Mouse (Mus musculus): ENCODE measurements around the gene Atf6b. TPM values are rescaled to one million over a fixed set of nuclear protein-coding genes. Genes with fewer than 3 reads are reported as not detected.
A peak's percentile ranks its signal among the peaks of the same experiment; 100 is the strongest.

Atf6b gene
- polyA plus RNA-seq, 1 experiment from 2014 or later: 39.6 TPM

DNA sequence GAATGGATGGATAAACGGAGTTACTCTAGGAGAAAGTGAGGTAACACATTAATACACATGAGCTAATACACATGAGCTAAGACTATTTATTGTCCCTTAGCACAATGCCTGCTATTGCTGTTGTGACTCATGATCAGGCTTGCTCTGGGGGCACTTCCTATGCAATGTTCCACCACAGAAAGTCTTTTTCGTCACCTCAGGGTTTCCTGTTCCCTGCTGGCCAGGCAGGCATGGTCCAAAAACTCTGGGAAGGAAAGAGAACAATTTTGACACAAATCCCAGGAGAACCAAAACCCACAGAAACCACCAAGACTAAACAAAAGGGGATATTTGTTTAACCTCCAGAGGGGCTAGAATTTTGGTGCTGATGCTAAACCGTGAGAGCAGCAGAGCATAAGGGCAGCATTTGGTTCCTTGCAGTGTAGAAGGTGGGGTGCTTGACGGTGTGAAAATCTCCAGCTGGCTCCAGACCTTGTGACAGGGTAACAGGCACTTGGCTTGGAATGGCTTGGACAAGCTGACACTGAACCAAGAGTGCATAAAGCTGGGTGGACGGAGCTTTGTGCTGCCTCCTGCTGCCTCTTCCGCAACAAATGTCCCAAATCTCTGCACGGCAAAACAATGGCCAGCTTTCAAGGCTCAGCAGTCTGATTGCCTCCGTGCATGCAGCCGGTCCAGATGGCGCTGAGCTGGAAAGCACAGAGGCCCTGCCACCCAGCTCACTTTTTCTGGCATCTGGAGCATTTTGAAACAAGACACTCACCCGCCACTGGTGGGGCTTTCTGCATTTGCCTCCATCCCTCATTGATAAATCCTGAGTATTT is 6.0 kb upstream of the Atf6b start:
- 0 out of 2 replicates have a peak, but pooled peaks have one; percentile 16 for ATAC-seq (replicated peaks; ENCODE audit: insufficient number of reproducible peaks, insufficient read depth, low FRiP score, low read depth)
- no peaks in the 10 kb centered on the region for H3K36me3 ChIP-seq

DNA sequence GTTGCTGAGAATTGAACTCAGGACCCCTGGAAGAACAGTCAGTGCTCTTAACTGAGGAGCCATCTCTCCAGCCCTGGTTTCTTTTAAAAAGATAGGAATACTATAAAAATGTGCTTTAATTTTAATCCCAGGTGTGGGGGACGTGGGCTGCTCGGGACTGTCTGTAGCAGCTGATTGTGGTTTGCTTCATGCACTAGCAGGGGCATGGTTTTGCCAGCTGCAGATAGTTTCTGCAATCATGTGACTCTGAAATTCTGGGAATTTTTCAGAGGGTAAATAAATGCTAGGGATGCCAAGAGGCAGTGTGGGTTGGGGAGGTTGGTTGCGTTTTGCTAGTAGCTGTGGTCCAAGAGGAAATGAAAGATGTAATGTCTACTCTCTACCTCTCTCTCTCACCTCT is 5.0 kb upstream of the Atf6b start:
- Histone ChIP-seq H3K4me3 (no peak overlapping the region), H3K27ac (no peak overlapping the region), H3K9ac (no peak overlapping the region), H3K4me1 (replicated peaks) (peaks cover 31% of the 10 kb centered on the region), H3K36me3 (no peaks in the 10 kb centered on the region), H3K9me3 (replicated peaks) (no peaks in the 10 kb centered on the region), H3K27me3 (0 out of 2 replicates have a peak, but pooled peaks cover under 1% of the 10 kb centered on the region), H3K4me2 (no peak overlapping the region)
- no peak for ATAC-seq (replicated peaks; ENCODE audit: insufficient number of reproducible peaks, insufficient read depth, low FRiP score, low read depth)
- 71% methylated on average over 3 of the region's 3 CpGs for WGBS

More for the DNA sequence above, 6.0 kb upstream of the Atf6b start:
- H3K27ac ChIP-seq: peak overlapping the region; percentile 82
- peak overlapping the region; percentile 40 for H3K9ac ChIP-seq
- peak overlapping the region; percentile 6; the same call in 1 of the 2 replicates for H3K4me2 ChIP-seq
- H3K9me3 ChIP-seq (replicated peaks): no peaks in the 10 kb centered on the region
- 16% methylated on average over 11 of the region's 11 CpGs for WGBS
- H3K4me3 ChIP-seq: no peak overlapping the region
- peaks cover 23% of the 10 kb centered on the region for H3K4me1 ChIP-seq (replicated peaks)
- 0 out of 2 replicates have a peak, but pooled peaks cover 8% of the 10 kb centered on the region for H3K27me3 ChIP-seq

DNA sequence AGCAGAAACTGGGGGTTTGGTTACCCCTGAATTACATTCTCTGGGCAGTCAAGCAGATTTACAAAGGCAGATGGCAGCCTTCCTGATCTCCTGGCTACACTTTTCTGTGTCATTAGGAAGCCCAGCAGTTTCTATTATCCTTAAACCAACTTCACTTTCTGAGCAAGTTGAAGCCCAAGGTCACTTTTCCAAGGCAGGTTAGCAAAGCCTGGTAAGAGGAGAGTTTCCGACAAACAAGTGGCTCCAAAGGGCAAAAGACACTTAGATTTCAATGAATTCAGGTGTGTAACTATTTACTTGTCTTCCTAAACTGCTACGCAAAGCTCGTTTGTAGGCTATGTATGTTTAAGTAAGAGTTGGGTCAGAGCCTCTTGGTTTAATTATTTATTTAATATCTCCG is 3.6 kb upstream of the Atf6b start:
- Histone ChIP-seq H3K36me3 (no peaks in the 10 kb centered on the region), H3K4me2 (no peak overlapping the region), H3K9ac (no peak overlapping the region), H3K9me3 (replicated peaks) (no peaks in the 10 kb centered on the region), H3K27ac (no peak overlapping the region), H3K4me1 (replicated peaks) (peaks cover 41% of the 10 kb centered on the region), H3K4me3 (no peak overlapping the region), H3K27me3 (no peaks in the 10 kb centered on the region)
- no peak for ATAC-seq (replicated peaks; ENCODE audit: insufficient number of reproducible peaks, insufficient read depth, low FRiP score, low read depth)
- 87% methylated on average over 4 of the region's 4 CpGs for WGBS

DNA sequence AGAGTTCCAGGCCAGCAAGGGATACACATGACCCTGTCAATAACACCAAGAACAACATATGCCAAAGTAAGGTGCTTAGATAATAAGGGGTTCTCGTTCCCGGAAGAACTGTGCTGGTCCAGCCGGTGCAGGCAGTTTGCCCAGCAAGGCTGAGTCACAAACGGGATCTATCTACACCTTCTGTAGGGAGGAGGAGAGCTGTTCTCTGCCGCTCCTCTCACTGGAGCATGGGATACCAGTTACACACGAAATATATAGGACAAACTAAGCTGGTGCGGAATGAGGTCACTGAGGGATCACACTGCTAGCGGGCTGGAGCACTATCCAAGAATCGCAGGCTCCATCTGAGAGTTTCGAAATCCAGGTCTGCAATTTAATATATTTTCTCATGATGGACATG is 3.0 kb upstream of the Atf6b start:
- Histone ChIP-seq H3K4me2 (no peak overlapping the region), H3K27me3 (no peaks in the 10 kb centered on the region)

DNA sequence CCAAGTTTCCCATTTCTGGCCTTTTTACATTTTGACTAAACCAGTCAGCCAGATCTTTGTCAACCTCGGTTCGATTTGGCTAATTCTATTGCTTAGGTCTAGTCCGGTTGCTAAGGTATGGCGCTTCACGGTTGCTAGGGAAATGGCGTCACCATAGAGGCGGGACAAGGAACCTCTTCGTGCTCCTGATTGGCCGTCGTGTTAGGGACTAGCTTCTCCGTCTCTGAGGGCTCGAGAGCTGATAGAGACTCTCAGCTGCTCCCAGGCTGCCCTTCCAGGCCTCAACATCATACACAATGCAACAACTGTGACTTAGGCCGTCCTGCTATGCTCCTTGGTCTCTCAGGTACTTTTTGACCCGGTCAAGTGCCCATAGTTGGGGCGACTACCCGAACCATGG is 2.3 kb upstream of the Atf6b start, which contains the start of gene Fkbpl:
TSS of gene Fkbpl (plus strand) at position 157 of the 400 bp plus-strand sequence.
- peak; percentile 73 for ATAC-seq (replicated peaks; ENCODE audit: insufficient number of reproducible peaks, insufficient read depth, low FRiP score, low read depth)
- peak within 1 kb of the TSS; percentile 66 for H3K4me3 ChIP-seq
- H3K4me2 ChIP-seq: peak within 1 kb of the TSS; percentile 84
- H3K27ac ChIP-seq: peak within 1 kb of the TSS; percentile 79
- H3K4me1 ChIP-seq (replicated peaks): peaks cover 41% of the 10 kb centered on the region
- H3K9ac ChIP-seq: peak within 1 kb of the TSS; percentile 68
- no peaks in the 10 kb centered on the region for H3K27me3 ChIP-seq
- no peaks in the 10 kb centered on the region for H3K9me3 ChIP-seq (replicated peaks)
- WGBS: under 1% methylated on average over 16 of the region's 16 CpGs
- H3K36me3 ChIP-seq: peaks cover 7% of the 10 kb centered on the region; the same call in 1 of the 2 replicates

More for the DNA sequence above, 3.0 kb upstream of the Atf6b start:
- Histone ChIP-seq H3K4me3 (no peak overlapping the region), H3K36me3 (0 out of 2 replicates have a peak, but pooled peaks cover under 1% of the 10 kb centered on the region), H3K9me3 (replicated peaks) (no peaks in the 10 kb centered on the region), H3K27ac (no peak overlapping the region), H3K9ac (no peak overlapping the region), H3K4me1 (replicated peaks) (peaks cover 41% of the 10 kb centered on the region)
- WGBS: 67% methylated on average over 10 of the region's 10 CpGs
- no peak for ATAC-seq (replicated peaks; ENCODE audit: insufficient number of reproducible peaks, insufficient read depth, low FRiP score, low read depth)

DNA sequence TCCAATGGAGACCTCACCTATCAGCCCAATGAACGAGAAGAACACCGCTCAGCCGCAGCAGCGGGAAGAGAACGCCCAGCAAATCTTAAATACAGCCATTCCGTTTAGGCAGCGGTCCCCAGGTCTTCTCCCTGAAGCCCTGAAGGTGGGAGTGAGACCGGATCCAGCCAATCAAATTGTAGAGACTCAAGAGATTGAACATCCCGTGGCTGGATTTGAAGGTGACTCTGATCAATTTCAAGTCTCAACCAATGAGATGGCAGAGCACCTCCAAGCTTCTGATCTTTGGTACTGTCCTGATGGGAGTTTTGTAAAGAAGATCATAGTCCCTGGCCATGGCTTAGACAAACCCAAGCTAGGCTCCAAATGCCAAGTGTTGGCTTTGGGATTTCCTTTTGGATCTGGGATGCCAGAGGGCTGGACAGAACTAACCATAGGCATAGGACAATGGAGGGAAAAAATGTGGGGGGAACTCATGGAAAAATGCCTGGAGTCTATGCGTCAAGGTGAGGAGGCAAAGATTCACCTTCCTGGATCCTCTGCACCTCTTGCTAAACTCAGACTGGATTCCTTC is 1.6 kb upstream of the Atf6b start:
- WGBS: 38% methylated on average over 10 of the region's 10 CpGs
- peaks cover 41% of the 10 kb centered on the region for H3K4me1 ChIP-seq (replicated peaks)
- peak overlapping the region; percentile 84 for H3K4me2 ChIP-seq

DNA sequence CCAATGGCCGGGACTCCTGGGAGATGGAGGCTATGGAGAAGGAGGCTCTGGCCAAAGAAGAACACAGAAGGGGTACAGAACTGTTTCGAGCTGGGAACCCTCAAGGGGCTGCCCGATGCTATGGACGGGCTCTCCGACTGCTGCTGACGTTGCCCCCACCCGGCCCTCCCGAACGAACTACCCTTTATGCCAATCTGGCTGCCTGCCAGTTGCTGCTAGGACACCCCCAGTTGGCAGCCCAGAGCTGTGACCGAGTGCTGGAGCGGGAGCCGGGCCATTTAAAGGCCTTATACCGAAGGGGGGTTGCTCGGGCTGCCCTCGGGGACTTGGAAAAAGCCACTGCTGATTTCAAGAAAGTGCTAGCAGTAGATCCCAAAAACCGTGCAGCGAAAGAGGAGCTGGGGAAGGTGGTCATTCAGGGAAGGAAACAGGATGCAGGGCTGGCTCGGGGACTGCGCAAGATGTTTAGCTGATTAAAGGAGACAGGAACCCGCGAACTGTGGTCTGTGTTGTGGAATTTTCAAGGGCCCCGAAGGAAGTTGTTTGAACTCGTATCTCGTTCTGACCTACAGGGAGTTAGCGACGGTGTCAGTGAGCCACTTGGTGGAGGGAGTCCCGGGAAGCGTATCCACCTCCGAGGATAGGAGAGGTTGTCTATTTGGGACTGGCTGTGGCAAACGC is 975 bp upstream of the Atf6b start:
- no peaks in the 10 kb centered on the region for H3K27me3 ChIP-seq
- peaks cover 34% of the 10 kb centered on the region for H3K4me1 ChIP-seq (replicated peaks)
- no peak overlapping the region for H3K9ac ChIP-seq
- H3K4me2 ChIP-seq: peak overlapping the region; percentile 84
- WGBS: 78% methylated on average over 30 of the region's 30 CpGs
- H3K27ac ChIP-seq: no peak overlapping the region
- peaks cover 18% of the 10 kb centered on the region for H3K36me3 ChIP-seq
- ATAC-seq (replicated peaks; ENCODE audit: insufficient number of reproducible peaks, insufficient read depth, low FRiP score, low read depth): no peak
- no peaks in the 10 kb centered on the region for H3K9me3 ChIP-seq (replicated peaks)
- H3K4me3 ChIP-seq: no peak overlapping the region

More for the DNA sequence above, 1.6 kb upstream of the Atf6b start:
- Histone ChIP-seq H3K36me3 (peaks cover 12% of the 10 kb centered on the region), H3K4me3 (peak overlapping the region; percentile 66), H3K9me3 (replicated peaks) (no peaks in the 10 kb centered on the region), H3K27ac (peak overlapping the region; percentile 79; the same call in 1 of the 2 replicates), H3K27me3 (no peaks in the 10 kb centered on the region), H3K9ac (peak overlapping the region; percentile 68)
- no peak for ATAC-seq (replicated peaks; ENCODE audit: insufficient number of reproducible peaks, insufficient read depth, low FRiP score, low read depth)

DNA sequence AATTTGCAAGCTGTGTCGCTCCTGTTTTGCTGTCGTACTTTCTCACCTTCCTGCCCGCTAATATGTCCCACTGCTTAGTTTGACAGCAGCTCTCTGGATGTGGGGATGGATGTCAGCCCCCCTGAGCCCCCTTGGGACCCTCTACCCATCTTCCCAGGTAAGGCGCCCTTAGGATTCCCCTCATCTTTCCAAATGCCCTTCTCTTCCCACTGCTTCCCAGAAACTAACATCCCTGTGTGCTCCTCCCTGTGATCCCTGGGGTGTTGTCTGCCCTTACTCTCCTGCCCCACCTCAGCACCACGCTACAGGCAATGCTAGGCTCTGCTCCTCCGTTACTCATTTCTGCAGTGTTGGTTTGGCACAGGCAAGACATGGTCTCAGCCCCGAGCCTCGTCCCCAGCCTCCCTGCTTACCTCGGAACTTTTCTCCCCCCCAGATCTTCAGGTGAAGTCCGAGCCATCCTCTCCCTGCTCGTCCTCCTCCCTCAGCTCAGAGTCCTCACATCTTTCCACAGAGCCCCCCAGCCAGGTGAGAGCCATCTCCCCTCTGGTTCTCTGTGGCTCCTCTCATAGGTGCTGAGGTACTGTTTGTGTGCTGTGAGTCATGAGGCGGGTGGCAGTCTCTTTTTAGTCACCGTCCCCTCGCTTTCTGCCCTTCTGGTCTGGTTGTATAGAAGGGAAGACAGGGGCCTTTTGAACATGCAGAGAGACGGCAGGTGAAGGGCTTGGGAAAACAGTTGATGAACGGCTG is 1.4 kb downstream of the Atf6b start:
- Histone ChIP-seq H3K27me3 (no peaks in the 10 kb centered on the region), H3K4me2 (peak overlapping the region; percentile 84), H3K27ac (no peak overlapping the region), H3K9ac (peak overlapping the region; percentile 88; the same call in 1 of the 2 replicates), H3K36me3 (peaks cover 42% of the 10 kb centered on the region), H3K4me1 (replicated peaks) (peaks cover 29% of the 10 kb centered on the region), H3K4me3 (peak overlapping the region; percentile 100), H3K9me3 (replicated peaks) (no peaks in the 10 kb centered on the region)
- ATAC-seq (replicated peaks; ENCODE audit: insufficient number of reproducible peaks, insufficient read depth, low FRiP score, low read depth): no peak
- 80% methylated on average over 16 of the region's 16 CpGs for WGBS

DNA sequence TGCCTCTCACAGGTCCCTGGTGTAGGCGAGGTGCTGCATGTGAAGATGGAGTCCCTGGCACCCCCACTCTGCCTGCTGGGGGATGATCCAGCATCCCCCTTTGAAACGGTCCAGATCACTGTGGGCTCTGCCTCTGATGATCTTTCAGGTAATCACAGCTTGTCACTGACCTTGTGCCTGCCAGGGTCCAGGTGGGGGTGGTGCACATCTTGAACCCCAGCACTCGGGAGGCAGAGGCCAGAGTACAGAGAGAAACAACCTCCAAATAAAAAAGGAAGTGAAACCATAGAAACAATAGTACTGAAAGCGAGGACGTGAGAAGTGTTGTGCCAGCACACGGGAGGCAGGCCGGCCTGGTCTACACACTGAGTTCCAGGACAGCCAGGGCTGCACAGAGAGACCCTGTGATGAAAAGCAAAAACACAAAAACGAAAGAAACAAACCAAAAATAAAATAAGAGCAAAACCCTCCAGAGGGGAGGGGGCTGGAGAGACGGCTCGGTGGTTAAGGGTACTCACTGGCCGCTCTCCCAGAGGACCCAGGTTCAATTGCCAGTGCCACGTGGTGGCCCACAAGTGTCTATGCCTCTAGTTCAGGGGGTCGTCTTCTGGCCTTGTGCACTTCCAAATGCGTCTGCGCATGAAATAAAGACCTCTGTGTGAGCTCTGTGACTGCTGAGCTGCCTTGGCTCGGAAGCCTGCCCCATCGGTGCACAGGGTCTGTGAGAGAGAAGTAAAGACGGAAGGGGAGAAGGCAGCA is 2.3 kb downstream of the Atf6b start:
- 87% methylated on average over 18 of the region's 18 CpGs for WGBS

DNA sequence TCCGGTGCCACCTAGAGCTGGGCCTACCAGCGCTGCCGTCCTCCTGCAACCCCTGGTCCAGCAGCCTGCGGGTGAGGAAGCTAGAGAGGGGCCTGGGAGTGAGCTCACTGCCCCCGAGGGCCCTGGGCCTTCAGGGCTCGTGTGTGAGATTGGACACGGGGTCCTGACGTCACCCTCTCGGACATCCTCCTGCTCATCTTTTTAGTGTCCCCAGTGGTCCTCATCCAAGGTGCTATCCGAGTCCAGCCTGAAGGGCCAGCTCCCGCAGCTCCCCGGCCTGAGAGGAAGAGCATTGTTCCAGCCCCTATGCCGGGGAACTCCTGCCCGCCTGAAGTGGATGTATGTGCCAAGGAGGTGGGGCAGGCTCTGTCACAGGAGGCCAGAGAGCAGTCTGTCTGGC is 3.8 kb downstream of the Atf6b start:
- no peak overlapping the region for H3K27ac ChIP-seq
- ATAC-seq (replicated peaks; ENCODE audit: insufficient number of reproducible peaks, insufficient read depth, low FRiP score, low read depth): no peak
- peaks cover 38% of the 10 kb centered on the region for H3K4me1 ChIP-seq (replicated peaks)
- H3K36me3 ChIP-seq: peaks cover 43% of the 10 kb centered on the region
- no peak overlapping the region for H3K4me2 ChIP-seq
- no peak overlapping the region for H3K4me3 ChIP-seq
- no peak overlapping the region for H3K9ac ChIP-seq
- H3K9me3 ChIP-seq (replicated peaks): no peaks in the 10 kb centered on the region
- 88% methylated on average over 14 of the region's 14 CpGs for WGBS
- no peaks in the 10 kb centered on the region for H3K27me3 ChIP-seq

More for the DNA sequence above, 2.3 kb downstream of the Atf6b start:
- Histone ChIP-seq H3K9me3 (replicated peaks) (no peaks in the 10 kb centered on the region), H3K36me3 (peaks cover 43% of the 10 kb centered on the region), H3K9ac (no peak overlapping the region), H3K27me3 (no peaks in the 10 kb centered on the region), H3K4me3 (no peak overlapping the region), H3K4me1 (replicated peaks) (peaks cover 32% of the 10 kb centered on the region), H3K27ac (no peak overlapping the region), H3K4me2 (no peak overlapping the region)
- ATAC-seq (replicated peaks; ENCODE audit: insufficient number of reproducible peaks, insufficient read depth, low FRiP score, low read depth): no peak
